Mouse (Mus musculus): ENCODE measurements at regions not wholly inside any gene's neighbourhood (a gene's known extent, or its start where the extent isn't known, plus 50 kb on each side); places are given as distances from the start of the nearest gene placed in this dataset.

GRCm38 (mm10) chr1:168010416-168010815, 321.4 kb downstream of the Lmx1a start:
- WGBS: 32% methylated on average over 5 of the region's 5 CpGs
- Histone ChIP-seq H3K27me3 (replicated peaks) (no peaks in the 10 kb centered on the region), H3K36me3 (no peaks in the 10 kb centered on the region), H3K4me3 (replicated peaks) (no peak overlapping the region), H3K4me1 (no peaks in the 10 kb centered on the region), H3K27ac (replicated peaks) (no peak overlapping the region), H3K9ac (replicated peaks) (no peak overlapping the region), H3K4me2 (no peak overlapping the region), H3K9me3 (replicated peaks) (no peaks in the 10 kb centered on the region)
- ATAC-seq (ENCODE audit: low FRiP score): no peak

- Histone ChIP-seq H3K4me3 (replicated peaks) (no peak overlapping the region), H3K9ac (replicated peaks) (no peak overlapping the region), H3K4me2 (no peak overlapping the region), H3K27ac (replicated peaks) (no peak overlapping the region), H3K36me3 (no peaks in the 10 kb centered on the region), H3K27me3 (replicated peaks) (no peaks in the 10 kb centered on the region), H3K9me3 (replicated peaks) (no peaks in the 10 kb centered on the region), H3K4me1 (no peaks in the 10 kb centered on the region)
- WGBS: 81% methylated on average over 4 of the region's 4 CpGs
- no peak for ATAC-seq (ENCODE audit: low FRiP score)
These were observed 323.0 kb downstream of the Lmx1a start for GRCm38 (mm10) chr1:168012069-168012468.

- WGBS: 84% methylated on average over 5 of the region's 5 CpGs
- Histone ChIP-seq H3K27me3 (replicated peaks) (no peaks in the 10 kb centered on the region), H3K27ac (replicated peaks) (no peak overlapping the region), H3K4me3 (replicated peaks) (no peak overlapping the region), H3K9me3 (replicated peaks) (no peaks in the 10 kb centered on the region), H3K9ac (replicated peaks) (no peak overlapping the region), H3K36me3 (no peaks in the 10 kb centered on the region), H3K4me2 (no peak overlapping the region), H3K4me1 (no peaks in the 10 kb centered on the region)
- ATAC-seq (ENCODE audit: low FRiP score): no peak
These were observed 323.6 kb downstream of the Lmx1a start for GRCm38 (mm10) chr1:168012611-168013010.

GRCm38 (mm10) chr1:168016375-168016890, 327.4 kb downstream of the Lmx1a start:
- H3K27me3 ChIP-seq (replicated peaks): no peaks in the 10 kb centered on the region
- no peak overlapping the region for H3K4me3 ChIP-seq (replicated peaks)
- 88% methylated on average over 5 of the region's 5 CpGs for WGBS
- H3K9me3 ChIP-seq (replicated peaks): no peaks in the 10 kb centered on the region
- no peaks in the 10 kb centered on the region for H3K4me1 ChIP-seq
- ATAC-seq (ENCODE audit: low FRiP score): no peak
- no peak overlapping the region for H3K27ac ChIP-seq (replicated peaks)
- H3K36me3 ChIP-seq: no peaks in the 10 kb centered on the region
- H3K4me2 ChIP-seq: no peak overlapping the region
- H3K9ac ChIP-seq (replicated peaks): no peak overlapping the region

GRCm38 (mm10) chr1:168026481-168026880, 337.4 kb downstream of the Lmx1a start:
- Histone ChIP-seq H3K4me1 (no peaks in the 10 kb centered on the region), H3K4me3 (replicated peaks) (no peak overlapping the region), H3K27me3 (replicated peaks) (no peaks in the 10 kb centered on the region), H3K9ac (replicated peaks) (no peak overlapping the region), H3K9me3 (replicated peaks) (no peaks in the 10 kb centered on the region), H3K4me2 (no peak overlapping the region), H3K36me3 (no peaks in the 10 kb centered on the region), H3K27ac (replicated peaks) (no peak overlapping the region)
- WGBS: 87% methylated on average over 3 of the region's 3 CpGs
- ATAC-seq (ENCODE audit: low FRiP score): no peak

GRCm38 (mm10) chr1:168044765-168045164, 355.7 kb downstream of the Lmx1a start:
- Histone ChIP-seq H3K27ac (replicated peaks) (peak overlapping the region; percentile 67), H3K4me3 (replicated peaks) (peak overlapping the region; percentile 10; the same call in 1 of the 2 replicates), H3K9me3 (replicated peaks) (no peaks in the 10 kb centered on the region), H3K4me2 (peak overlapping the region; percentile 49), H3K27me3 (replicated peaks) (no peaks in the 10 kb centered on the region), H3K36me3 (no peaks in the 10 kb centered on the region), H3K4me1 (peaks cover 28% of the 10 kb centered on the region), H3K9ac (replicated peaks) (no peak overlapping the region; the same call in 1 of the 2 replicates)
- WGBS: 11% methylated on average over 10 of the region's 10 CpGs
- ATAC-seq (ENCODE audit: low FRiP score): 0 out of 2 replicates have a peak, but pooled peaks have one; percentile 38

GRCm38 (mm10) chr1:168046347-168046746, 357.3 kb downstream of the Lmx1a start:
- WGBS: 24% methylated on average over 7 of the region's 7 CpGs
- H3K9me3 ChIP-seq (replicated peaks): no peaks in the 10 kb centered on the region
- no peak overlapping the region for H3K9ac ChIP-seq (replicated peaks)
- H3K36me3 ChIP-seq: no peaks in the 10 kb centered on the region
- H3K27me3 ChIP-seq (replicated peaks): no peaks in the 10 kb centered on the region
- H3K4me2 ChIP-seq: no peak overlapping the region
- peaks cover 28% of the 10 kb centered on the region for H3K4me1 ChIP-seq
- ATAC-seq (ENCODE audit: low FRiP score): peak; percentile 85
- H3K27ac ChIP-seq (replicated peaks): peak overlapping the region; percentile 68
- no peak overlapping the region for H3K4me3 ChIP-seq (replicated peaks)

- no peak overlapping the region for H3K4me2 ChIP-seq
These were observed 357.7 kb downstream of the Lmx1a start for GRCm38 (mm10) chr1:168046749-168047148.

GRCm38 (mm10) chr1:168049965-168050364, 360.9 kb downstream of the Lmx1a start:
- no peak for ATAC-seq (ENCODE audit: low FRiP score)
- Histone ChIP-seq H3K4me3 (replicated peaks) (no peak overlapping the region), H3K4me2 (no peak overlapping the region), H3K4me1 (peaks cover 22% of the 10 kb centered on the region), H3K27me3 (replicated peaks) (no peaks in the 10 kb centered on the region), H3K27ac (replicated peaks) (no peak overlapping the region), H3K9me3 (replicated peaks) (no peaks in the 10 kb centered on the region), H3K36me3 (no peaks in the 10 kb centered on the region), H3K9ac (replicated peaks) (no peak overlapping the region)
- 96% methylated on average over 3 of the region's 3 CpGs for WGBS

More at GRCm38 (mm10) chr1:168046749-168047148, 357.7 kb downstream of the Lmx1a start:
- Histone ChIP-seq H3K27me3 (replicated peaks) (no peaks in the 10 kb centered on the region), H3K4me3 (replicated peaks) (no peak overlapping the region), H3K36me3 (no peaks in the 10 kb centered on the region), H3K9me3 (replicated peaks) (no peaks in the 10 kb centered on the region), H3K9ac (replicated peaks) (no peak overlapping the region), H3K27ac (replicated peaks) (peak overlapping the region; percentile 68), H3K4me1 (peaks cover 28% of the 10 kb centered on the region)
- ATAC-seq (ENCODE audit: low FRiP score): peak; percentile 72
- WGBS: 33% methylated on average over 1 of the region's 1 CpGs

- H3K27ac ChIP-seq (replicated peaks): no peak overlapping the region
- H3K9me3 ChIP-seq (replicated peaks): no peaks in the 10 kb centered on the region
- no peak overlapping the region for H3K9ac ChIP-seq (replicated peaks)
- H3K27me3 ChIP-seq (replicated peaks): no peaks in the 10 kb centered on the region
- WGBS: 2% methylated on average over 7 of the region's 7 CpGs
- ATAC-seq (ENCODE audit: low FRiP score): no peak
- H3K36me3 ChIP-seq: no peaks in the 10 kb centered on the region
- no peak overlapping the region for H3K4me3 ChIP-seq (replicated peaks)
- H3K4me2 ChIP-seq: no peak overlapping the region
- no peaks in the 10 kb centered on the region; the same call in 1 of the 2 replicates for H3K4me1 ChIP-seq
These were observed 367.4 kb downstream of the Lmx1a start for GRCm38 (mm10) chr1:168056479-168056878.

GRCm38 (mm10) chr1:168057479-168057878, 368.4 kb downstream of the Lmx1a start:
- Histone ChIP-seq H3K4me1 (no peaks in the 10 kb centered on the region; the same call in 1 of the 2 replicates), H3K4me3 (replicated peaks) (no peak overlapping the region), H3K27ac (replicated peaks) (no peak overlapping the region), H3K36me3 (no peaks in the 10 kb centered on the region), H3K9me3 (replicated peaks) (no peaks in the 10 kb centered on the region), H3K27me3 (replicated peaks) (no peaks in the 10 kb centered on the region), H3K9ac (replicated peaks) (no peak overlapping the region), H3K4me2 (no peak overlapping the region)
- no peak for ATAC-seq (ENCODE audit: low FRiP score)
- 71% methylated on average over 9 of the region's 9 CpGs for WGBS

- Histone ChIP-seq H3K27ac (replicated peaks) (no peak overlapping the region), H3K36me3 (no peaks in the 10 kb centered on the region), H3K4me2 (no peak overlapping the region), H3K4me1 (no peaks in the 10 kb centered on the region; the same call in 1 of the 2 replicates), H3K4me3 (replicated peaks) (no peak overlapping the region), H3K9me3 (replicated peaks) (no peaks in the 10 kb centered on the region), H3K27me3 (replicated peaks) (no peaks in the 10 kb centered on the region), H3K9ac (replicated peaks) (no peak overlapping the region)
- 58% methylated on average over 4 of the region's 4 CpGs for WGBS
- no peak for ATAC-seq (ENCODE audit: low FRiP score)
These were observed 369.7 kb downstream of the Lmx1a start for GRCm38 (mm10) chr1:168058769-168059168.
